13 mouse cellular contexts compared by ENCODE assay signal in genomic region chr12:102320322-102320721, GRCm38 (mm10). TPM values are rescaled to one million over a fixed set of nuclear protein-coding genes. Genes with fewer than 3 reads are reported as not detected.
A peak's percentile ranks its signal among the peaks of the same experiment; 100 is the strongest.
DNase-seq lines count a peak whose midpoint lies in the region; ATAC-seq and TF ChIP-seq lines count a peak whose summit lies in the region.
"Had no signal": no experiment of that assay in that cellular context is flagged by ENCODE, and none has a peak within 500 bp of the region (broad histone marks: within the 10 kb centered on the region; RNA-seq: fewer than 3 reads in every experiment).

No protein-coding gene starts in this region.

- peaks cover 8% of the 10 kb centered on the region for H3K36me3 ChIP-seq in heart, postnatal 0 days (replicated peaks; ENCODE audit: control insufficient read depth, insufficient read depth, low read length)
- no peaks in the 10 kb centered on the region for H3K36me3 ChIP-seq in heart, embryonic 11.5 days (ENCODE audit: control insufficient read depth, insufficient read depth, low read length)
- H3K36me3 ChIP-seq in megakaryocyte, embryonic 14.5 days (replicated peaks; ENCODE audit: low read length) = peaks cover 77% of the 10 kb centered on the region
- H3K36me3 ChIP-seq in limb, embryonic 12.5 days = 0 out of 2 replicates have a peak, but pooled peaks cover 3% of the 10 kb centered on the region
- peaks cover 2% of the 10 kb centered on the region; the same call in 1 of the 2 replicates for H3K36me3 ChIP-seq in macrophage (ENCODE audit: inconsistent target)
- H3K36me3 ChIP-seq in forebrain, embryonic 13.5 days (ENCODE audit: poor library complexity, severe bottlenecking) = no peaks in the 10 kb centered on the region

- TF ChIP-seq EP300 in heart, postnatal 0 days (IDR thresholded peaks at IDR 0.05; ENCODE audit: low read depth) = no peak

- 59% methylated on average over 2 of the region's 2 CpGs for WGBS in heart, postnatal 0 days
- WGBS in heart, embryonic 11.5 days (ENCODE audit: insufficient replicate concordance) = 41% methylated on average over 2 of the region's 2 CpGs
- WGBS in limb, embryonic 12.5 days = 70% methylated on average over 2 of the region's 2 CpGs
- WGBS in macrophage (ENCODE audit: missing documents) = 67% methylated on average over 2 of the region's 2 CpGs
- WGBS in forebrain, embryonic 13.5 days = 66% methylated on average over 2 of the region's 2 CpGs

- H3K4me3 ChIP-seq in heart, postnatal 0 days (ENCODE audit: low read depth, low read length) = no peak overlapping the region
- H3K4me3 ChIP-seq in heart, embryonic 11.5 days (ENCODE audit: low read depth, low read length) = no peak overlapping the region
- H3K4me3 ChIP-seq in megakaryocyte, embryonic 14.5 days (replicated peaks) = peak overlapping the region; percentile 82
- H3K4me3 ChIP-seq in limb, embryonic 12.5 days (replicated peaks) = no peak overlapping the region
- no peak overlapping the region for H3K4me3 ChIP-seq in macrophage (ENCODE audit: inconsistent target)
- H3K4me3 ChIP-seq in forebrain, embryonic 13.5 days = no peak overlapping the region

- no peak for DNase-seq in heart, postnatal 0 days (ENCODE audit: low spot score)
- DNase-seq in layer of hippocampus, adult 9-11 months = no peak
- DNase-seq: cerebellum, adult 2 months; left cerebral cortex, postnatal 4 days; thymus, postnatal 36 days had no signal

- H3K9ac ChIP-seq in heart, postnatal 0 days (replicated peaks; ENCODE audit: low read depth, low read length) = no peak overlapping the region
- no peak overlapping the region for H3K9ac ChIP-seq in heart, embryonic 11.5 days (ENCODE audit: low read depth, low read length)
- no peak overlapping the region for H3K9ac ChIP-seq in limb, embryonic 12.5 days (replicated peaks)
- H3K9ac ChIP-seq in forebrain, embryonic 13.5 days = no peak overlapping the region

- H3K27me3 ChIP-seq in heart, postnatal 0 days (ENCODE audit: control insufficient read depth, insufficient read depth, low read length) = no peaks in the 10 kb centered on the region
- H3K27me3 ChIP-seq in heart, embryonic 11.5 days (ENCODE audit: control insufficient read depth, insufficient read depth, low read length) = no peaks in the 10 kb centered on the region
- H3K27me3 ChIP-seq in megakaryocyte, embryonic 14.5 days (replicated peaks) = no peaks in the 10 kb centered on the region
- no peaks in the 10 kb centered on the region for H3K27me3 ChIP-seq in limb, embryonic 12.5 days
- H3K27me3 ChIP-seq in forebrain, embryonic 13.5 days = no peaks in the 10 kb centered on the region

- H3K4me2 ChIP-seq in heart, postnatal 0 days (ENCODE audit: low read depth, low read length) = no peak overlapping the region
- H3K4me2 ChIP-seq in heart, embryonic 11.5 days = no peak overlapping the region
- no peak overlapping the region for H3K4me2 ChIP-seq in limb, embryonic 12.5 days
- no peak overlapping the region for H3K4me2 ChIP-seq in forebrain, embryonic 13.5 days

- peak overlapping the region; percentile 89 for H3K27ac ChIP-seq in heart, postnatal 0 days (ENCODE audit: low read depth)
- no peak overlapping the region; the same call in 1 of the 2 replicates for H3K27ac ChIP-seq in heart, embryonic 11.5 days (ENCODE audit: low read depth, low read length)
- peak overlapping the region; percentile 73 for H3K27ac ChIP-seq in limb, embryonic 12.5 days
- H3K27ac ChIP-seq in macrophage = peak overlapping the region; percentile 15
- no peak overlapping the region for H3K27ac ChIP-seq in forebrain, embryonic 13.5 days

- ATAC-seq in heart, postnatal 0 days (ENCODE audit: insufficient read depth, low read depth) = no peak
- no peak for ATAC-seq in heart, embryonic 11.5 days (replicated peaks; ENCODE audit: insufficient number of reproducible peaks, low FRiP score, low TSS enrichment)
- ATAC-seq in megakaryocyte, adult 5-6 weeks (ENCODE audit: poor library complexity, severe bottlenecking) = no peak
- no peak for ATAC-seq in limb, embryonic 12.5 days (ENCODE audit: insufficient number of reproducible peaks, insufficient read depth, low FRiP score, low TSS enrichment, low read depth)
- no peak for ATAC-seq in forebrain, embryonic 13.5 days
- ATAC-seq: activated CD4-positive, CD25-positive, alpha-beta regulatory T cell, adult 4 months; forebrain, embryonic 14.5 days had no signal

- no peaks in the 10 kb centered on the region for H3K79me2 ChIP-seq in macrophage (ENCODE audit: inconsistent target)

- no peak for TF ChIP-seq CTCF in heart, postnatal 0 days (IDR thresholded peaks at IDR 0.05; ENCODE audit: low read depth)

- H3K4me1 ChIP-seq in heart, postnatal 0 days (ENCODE audit: control insufficient read depth, insufficient read depth) = peaks cover 24% of the 10 kb centered on the region; the same call in 1 of the 2 replicates
- H3K4me1 ChIP-seq in heart, embryonic 11.5 days (ENCODE audit: control insufficient read depth, insufficient read depth, low read length) = peaks cover 10% of the 10 kb centered on the region
- peaks cover 90% of the 10 kb centered on the region for H3K4me1 ChIP-seq in megakaryocyte, embryonic 14.5 days
- 0 out of 2 replicates have a peak, but pooled peaks cover 9% of the 10 kb centered on the region for H3K4me1 ChIP-seq in limb, embryonic 12.5 days (replicated peaks)
- no peaks in the 10 kb centered on the region for H3K4me1 ChIP-seq in forebrain, embryonic 13.5 days

- H3K9me3 ChIP-seq in heart, postnatal 0 days (replicated peaks; ENCODE audit: control insufficient read depth, low read length) = no peaks in the 10 kb centered on the region
- no peaks in the 10 kb centered on the region for H3K9me3 ChIP-seq in heart, embryonic 11.5 days (replicated peaks; ENCODE audit: control insufficient read depth, low read length)
- peaks cover 3% of the 10 kb centered on the region for H3K9me3 ChIP-seq in megakaryocyte, embryonic 14.5 days
- H3K9me3 ChIP-seq in limb, embryonic 12.5 days = no peaks in the 10 kb centered on the region
- H3K9me3 ChIP-seq in forebrain, embryonic 13.5 days (replicated peaks) = no peaks in the 10 kb centered on the region

RNA-seq across cellular contexts. Expression of gene Rin3, which starts 37.5 kb away (rescaled TPM):
- 11.6 and 13.4 TPM in 2 replicates for total RNA-seq in heart, postnatal 0 days (2014; rRNA removed; ENCODE audit: low replicate concordance)
- 4.6 TPM in 2 replicates for polyA plus RNA-seq in heart, postnatal 0 days (2015; fragmentation: Nextera tagmentation; extraction: Ambion mirVana)
- polyA plus RNA-seq in heart, embryonic 11.5 days (2014; fragmentation: Nextera tagmentation; extraction: Ambion mirVana) = 8.8 and 10.2 TPM in 2 replicates
- 117 and 151 TPM in 2 replicates for polyA plus RNA-seq in megakaryocyte, embryonic 14.5 days (2012; ENCODE audit: insufficient read depth, low replicate concordance)
- total RNA-seq in megakaryocyte, adult 5-6 weeks (2015) = 188 and 204 TPM in 2 replicates
- 121 and 157 TPM in 2 replicates for total RNA-seq in megakaryocyte, adult 5-6 weeks (2017)
- 3.6 and 4.4 TPM in 2 replicates for polyA plus RNA-seq in limb, embryonic 12.5 days (2016; fragmentation: Nextera tagmentation; extraction: Ambion mirVana)
- total RNA-seq in macrophage (2018; cell fraction: chromatin; rRNA removed) = 100 to 1,000 TPM in 3 of 26 experiments, 10 to 100 TPM in 23; 34.4 to 231 (median 61.8) TPM
- 10 to 100 TPM; 12.5 to 32.2 (median 22.3) TPM for total RNA-seq in macrophage (2018; cell fraction: cytosol; rRNA removed)
- 100 to 1,000 TPM in 1 of 26 experiments, 10 to 100 TPM in 25; 21.9 to 150 (median 35.1) TPM for total RNA-seq in macrophage (2018; cell fraction: nucleus; rRNA removed)
- polyA plus RNA-seq in macrophage (2018) = 10.7 to 30.3 TPM (median 26.2 TPM) in 3 replicates
- 2.0 TPM in 2 replicates for polyA plus RNA-seq in forebrain, embryonic 13.5 days (2015; fragmentation: Nextera tagmentation; extraction: Ambion mirVana)

Comparison
In these comparisons a context has a peak if more than half of its experiments do, and no peak if none do; other contexts are left out.
1. H3K27ac ChIP-seq: peak in heart, postnatal 0 days (single experiment), limb, embryonic 12.5 days (single experiment) and macrophage (single experiment); none in heart, embryonic 11.5 days (single experiment) and forebrain, embryonic 13.5 days (single experiment).